Mouse (Mus musculus) heart, embryonic 16.5 days (tissue): ENCODE measurements around the gene Arhgap35. TPM values are rescaled to one million over a fixed set of nuclear protein-coding genes. Genes with fewer than 3 reads are reported as not detected.

Source experiments
- ATAC-seq: fragments of 200-750 bp; cut with Nextera tagmentation; replicated peaks from 2 replicates; pipeline ENCODE4 v1.8.0; 2017; ENCODE audit warnings: moderate number of reproducible peaks; ENCODE audit not compliant: insufficient read depth, low FRiP score; ENCODE audit errors: extremely low read depth
- H3K27ac ChIP-seq: fragments of 300-500 bp; sonication (generic); 2 replicates; pipeline ENCODE4 v1.5.1; 2014; ENCODE audit warnings: mild to moderate bottlenecking, low read length, control low read depth, moderate library complexity
- H3K27me3 ChIP-seq: fragments of 300-500 bp; sonication (generic); 2 replicates; pipeline ENCODE4 v1.6.1; 2014; ENCODE audit warnings: low read length, mixed read lengths; ENCODE audit not compliant: control insufficient read depth, insufficient read depth
- H3K36me3 ChIP-seq: fragments of 300-500 bp; sonication (generic); 2 replicates; pipeline ENCODE4 v1.6.1; 2014; ENCODE audit not compliant: control insufficient read depth, insufficient read depth
- H3K4me1 ChIP-seq: fragments of 300-500 bp; sonication (generic); 2 replicates; pipeline ENCODE4 v1.6.1; 2014; ENCODE audit warnings: low read length, mixed read lengths; ENCODE audit not compliant: control insufficient read depth, insufficient read depth
- H3K4me2 ChIP-seq: fragments of 300-500 bp; sonication (generic); 2 replicates; pipeline ENCODE4 v1.6.1; 2014; ENCODE audit warnings: low read depth, mild to moderate bottlenecking, control low read depth, low read length
- H3K4me3 ChIP-seq: fragments of 300-500 bp; sonication (generic); 2 replicates; pipeline ENCODE4 v1.5.1; 2014; ENCODE audit warnings: mild to moderate bottlenecking, control low read depth, low read length
- H3K9ac ChIP-seq: fragments of 300-500 bp; sonication (generic); 2 replicates; pipeline ENCODE4 v1.6.1; 2014; ENCODE audit warnings: low read length, control low read depth
- H3K9me3 ChIP-seq: fragments of 300-500 bp; sonication (generic); replicated peaks from 2 replicates; pipeline ENCODE4 v1.6.1; 2016; ENCODE audit warnings: low read length; ENCODE audit not compliant: control insufficient read depth
- WGBS: fragments of 180-500 bp; shearing (Covaris S2); extraction: QIAGEN DNeasy Blood & Tissue Kit; methylation state at CpG from one replicate; pipeline ENCODE4 v1.1.7; 2014; 5-methylcytosine and 5-hydroxymethylcytosine counted together
- polyA plus RNA-seq: library from polyadenylated mRNA; unstranded; fragments of >200 nt; fragmentation: Nextera tagmentation; extraction: Ambion mirVana; gene quantifications from 2 replicates; pipeline ENCODE4 v1.2.1, GENCODE M21; 2015

Arhgap35 gene
- polyA plus RNA-seq, 1 experiment from 2014 or later: 12.9 TPM

DNA sequence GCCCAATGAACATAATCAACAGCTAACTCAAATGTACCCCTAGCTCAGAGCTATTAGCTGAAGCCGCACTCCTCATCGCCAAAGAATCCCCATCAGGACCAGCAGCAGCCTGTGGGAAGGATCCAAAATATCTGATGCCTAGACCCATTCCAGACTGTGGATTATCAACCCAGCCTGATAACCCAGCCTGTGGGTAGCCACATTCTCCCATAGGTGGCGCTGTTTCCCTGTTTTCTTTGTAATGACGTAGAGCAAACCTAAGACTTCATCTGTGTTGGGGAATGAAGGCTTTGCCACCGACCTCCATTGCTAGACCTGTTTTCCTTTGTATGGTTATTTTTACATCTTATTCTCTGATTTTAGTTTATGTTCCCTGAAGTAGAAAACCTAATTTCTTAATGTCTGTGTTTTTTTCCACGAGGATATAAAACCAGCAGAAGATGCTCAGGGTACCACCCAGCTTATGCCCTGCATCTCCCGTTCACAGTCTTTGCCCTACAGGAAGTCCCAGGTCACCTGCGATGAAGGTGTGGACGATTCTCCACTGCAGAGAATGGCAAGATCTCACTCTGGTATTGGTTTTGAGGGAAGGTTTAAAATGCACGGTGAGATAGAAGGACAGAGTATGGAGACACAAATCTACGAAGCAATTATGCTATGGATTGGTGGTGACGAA is 13.4 kb upstream of the Arhgap35 start:
- Histone ChIP-seq H3K27me3 (no peaks in the 10 kb centered on the region), H3K9ac (no peak overlapping the region), H3K4me3 (no peak overlapping the region), H3K4me1 (no peaks in the 10 kb centered on the region), H3K36me3 (no peaks in the 10 kb centered on the region), H3K27ac (no peak overlapping the region), H3K9me3 (0 out of 2 replicates have a peak, but pooled peaks cover 3% of the 10 kb centered on the region), H3K4me2 (no peak overlapping the region)
- no peak; the same call in 1 of the 2 replicates for ATAC-seq
- WGBS: 31% methylated on average over 12 of the region's 12 CpGs

DNA sequence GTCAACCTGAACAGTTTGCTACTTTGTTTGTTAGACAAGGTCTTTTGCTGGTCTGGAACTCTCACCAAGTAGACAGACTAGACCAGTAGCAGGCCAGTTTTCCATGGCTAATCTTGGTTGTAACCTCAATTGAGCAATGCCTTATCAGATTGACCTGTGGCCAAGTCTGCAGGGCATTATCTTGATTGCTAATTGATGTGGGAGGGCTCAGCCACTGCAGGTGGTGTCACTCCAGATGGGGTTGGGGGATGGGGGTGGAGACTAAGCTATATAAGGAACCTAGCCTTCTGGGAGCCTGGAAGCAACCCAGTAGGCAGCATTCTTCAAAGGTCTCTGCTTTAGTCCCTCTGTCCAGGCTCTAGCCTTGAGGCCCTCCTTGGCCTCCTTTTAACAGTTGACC is 8.9 kb upstream of the Arhgap35 start:
- Histone ChIP-seq H3K9me3 (no peaks in the 10 kb centered on the region), H3K36me3 (no peaks in the 10 kb centered on the region), H3K4me2 (no peak overlapping the region), H3K9ac (no peak overlapping the region), H3K27me3 (no peaks in the 10 kb centered on the region), H3K4me1 (peaks cover 1% of the 10 kb centered on the region; the same call in 1 of the 2 replicates), H3K4me3 (no peak overlapping the region), H3K27ac (no peak overlapping the region)
- ATAC-seq: no peak

DNA sequence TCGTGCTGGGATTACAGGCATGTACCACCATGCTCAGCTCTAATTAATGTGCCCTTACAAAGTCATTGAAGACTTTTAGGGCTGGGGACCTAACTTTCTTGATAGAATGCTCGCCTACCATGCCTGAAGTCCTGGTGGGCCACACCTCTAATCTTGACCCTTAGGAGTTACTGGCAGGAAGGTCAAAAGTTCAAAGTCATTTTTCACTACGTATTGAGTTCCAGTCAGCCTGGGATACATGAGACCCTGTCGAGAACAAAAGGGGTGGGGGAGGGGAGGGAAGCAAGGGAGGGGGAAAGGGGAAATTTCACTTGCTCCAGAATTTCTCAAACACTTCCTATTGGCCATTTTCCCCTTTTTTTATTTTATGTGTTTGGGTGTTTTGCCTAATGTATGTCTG is 8.3 kb upstream of the Arhgap35 start:
- no peaks in the 10 kb centered on the region for H3K27me3 ChIP-seq
- no peak overlapping the region for H3K27ac ChIP-seq
- H3K4me3 ChIP-seq: no peak overlapping the region
- no peaks in the 10 kb centered on the region for H3K36me3 ChIP-seq
- H3K4me1 ChIP-seq: peaks cover 6% of the 10 kb centered on the region
- H3K4me2 ChIP-seq: no peak overlapping the region
- no peaks in the 10 kb centered on the region for H3K9me3 ChIP-seq
- no peak for ATAC-seq
- no peak overlapping the region for H3K9ac ChIP-seq
- WGBS: 52% methylated on average over 4 of the region's 4 CpGs

DNA sequence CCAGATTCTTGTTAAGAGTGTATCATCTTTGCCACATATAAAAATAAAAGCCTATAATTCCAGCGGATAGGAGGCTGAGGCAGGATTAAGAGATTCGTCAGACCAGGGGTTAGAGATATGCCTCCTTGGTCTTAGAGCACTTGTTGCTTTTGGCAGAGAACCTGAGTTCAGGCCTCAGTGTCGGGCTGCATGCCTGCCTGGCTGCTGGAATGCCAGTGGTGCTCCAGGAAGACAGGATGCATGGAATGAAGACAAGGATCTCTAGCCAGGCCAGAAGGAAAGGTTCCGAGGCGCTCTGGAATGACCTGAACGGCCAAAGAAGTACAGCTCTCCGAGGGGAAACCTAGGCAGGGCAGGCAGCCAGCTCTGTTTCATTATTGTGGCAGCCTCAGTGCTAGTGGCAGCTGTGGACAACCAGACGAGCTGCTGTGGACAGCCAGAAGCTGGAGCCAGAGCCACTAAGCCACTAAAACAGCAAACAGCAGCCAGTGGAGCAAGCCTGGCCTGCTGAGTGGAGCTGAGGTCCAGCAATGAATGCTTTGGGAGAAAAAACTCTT is 6.4 kb upstream of the Arhgap35 start:
- H3K27me3 ChIP-seq: no peaks in the 10 kb centered on the region
- H3K4me2 ChIP-seq: no peak overlapping the region
- 37% methylated on average over 8 of the region's 8 CpGs for WGBS
- H3K9ac ChIP-seq: no peak overlapping the region
- no peak overlapping the region for H3K4me3 ChIP-seq
- H3K36me3 ChIP-seq: no peaks in the 10 kb centered on the region
- ATAC-seq: no peak
- peaks cover 13% of the 10 kb centered on the region for H3K4me1 ChIP-seq
- H3K27ac ChIP-seq: 0 out of 2 replicates have a peak overlapping the region, but pooled peaks have one; percentile 0
- H3K9me3 ChIP-seq: no peaks in the 10 kb centered on the region

DNA sequence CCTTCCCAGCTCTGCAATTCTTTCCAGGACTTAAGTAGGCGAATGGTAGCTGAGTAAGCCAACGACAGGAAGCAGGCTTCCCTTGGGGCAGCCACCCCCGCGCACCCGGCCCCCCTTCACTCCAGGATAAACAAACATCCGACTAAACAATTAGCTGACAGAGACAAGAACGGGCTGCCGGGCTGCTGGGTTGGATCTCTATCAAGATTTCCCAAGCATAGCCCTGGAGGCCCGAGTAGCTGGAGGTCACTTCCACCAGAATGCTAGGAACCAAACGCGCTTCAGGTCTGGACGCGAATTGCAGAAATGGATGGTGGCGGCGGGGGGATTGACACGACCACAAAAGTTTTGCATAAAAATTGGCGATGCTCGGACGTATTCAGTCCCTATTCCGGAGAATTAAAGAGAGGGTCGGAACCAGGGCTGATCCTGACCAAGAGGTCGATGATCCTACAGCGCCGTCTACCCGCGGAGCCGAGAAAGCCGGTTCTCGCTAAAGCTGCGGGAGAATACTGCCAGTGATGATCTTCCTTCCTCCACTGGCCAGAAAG is 3.9 kb upstream of the Arhgap35 start:
- no peak for ATAC-seq
- 2% methylated on average over 30 of the region's 30 CpGs for WGBS
- no peaks in the 10 kb centered on the region for H3K9me3 ChIP-seq
- peaks cover 18% of the 10 kb centered on the region for H3K4me1 ChIP-seq
- H3K4me3 ChIP-seq: peak overlapping the region; percentile 37
- H3K27ac ChIP-seq: peak overlapping the region; percentile 76
- no peaks in the 10 kb centered on the region for H3K27me3 ChIP-seq
- peak overlapping the region; percentile 58 for H3K4me2 ChIP-seq
- no peaks in the 10 kb centered on the region for H3K36me3 ChIP-seq
- H3K9ac ChIP-seq: peak overlapping the region; percentile 32; the same call in 1 of the 2 replicates

DNA sequence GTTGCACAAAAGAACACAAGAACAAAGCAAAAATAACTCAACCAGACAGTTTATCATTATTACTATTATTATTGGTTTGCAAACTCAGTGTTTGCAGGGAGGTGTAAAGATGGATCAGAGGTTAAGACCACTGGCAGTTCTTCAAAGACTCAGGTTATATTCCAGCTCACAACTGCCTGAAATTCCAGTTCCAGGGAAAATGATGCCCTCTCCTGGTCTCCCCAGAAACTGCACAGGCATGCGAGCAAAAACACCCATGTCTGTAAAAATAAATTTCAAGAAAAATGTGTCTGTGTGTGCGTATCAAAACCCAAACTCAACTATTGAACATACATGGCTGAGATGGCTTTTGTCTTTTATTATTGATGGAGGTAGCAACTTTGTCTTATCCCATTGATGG is 2.3 kb upstream of the Arhgap35 start:
- no peak for ATAC-seq
- no peak overlapping the region for H3K4me3 ChIP-seq
- H3K36me3 ChIP-seq: no peaks in the 10 kb centered on the region
- WGBS: 21% methylated on average over 2 of the region's 2 CpGs
- H3K27me3 ChIP-seq: no peaks in the 10 kb centered on the region
- H3K4me2 ChIP-seq: no peak overlapping the region
- H3K9ac ChIP-seq: no peak overlapping the region
- H3K27ac ChIP-seq: no peak overlapping the region
- no peaks in the 10 kb centered on the region for H3K9me3 ChIP-seq
- H3K4me1 ChIP-seq: peaks cover 32% of the 10 kb centered on the region

DNA sequence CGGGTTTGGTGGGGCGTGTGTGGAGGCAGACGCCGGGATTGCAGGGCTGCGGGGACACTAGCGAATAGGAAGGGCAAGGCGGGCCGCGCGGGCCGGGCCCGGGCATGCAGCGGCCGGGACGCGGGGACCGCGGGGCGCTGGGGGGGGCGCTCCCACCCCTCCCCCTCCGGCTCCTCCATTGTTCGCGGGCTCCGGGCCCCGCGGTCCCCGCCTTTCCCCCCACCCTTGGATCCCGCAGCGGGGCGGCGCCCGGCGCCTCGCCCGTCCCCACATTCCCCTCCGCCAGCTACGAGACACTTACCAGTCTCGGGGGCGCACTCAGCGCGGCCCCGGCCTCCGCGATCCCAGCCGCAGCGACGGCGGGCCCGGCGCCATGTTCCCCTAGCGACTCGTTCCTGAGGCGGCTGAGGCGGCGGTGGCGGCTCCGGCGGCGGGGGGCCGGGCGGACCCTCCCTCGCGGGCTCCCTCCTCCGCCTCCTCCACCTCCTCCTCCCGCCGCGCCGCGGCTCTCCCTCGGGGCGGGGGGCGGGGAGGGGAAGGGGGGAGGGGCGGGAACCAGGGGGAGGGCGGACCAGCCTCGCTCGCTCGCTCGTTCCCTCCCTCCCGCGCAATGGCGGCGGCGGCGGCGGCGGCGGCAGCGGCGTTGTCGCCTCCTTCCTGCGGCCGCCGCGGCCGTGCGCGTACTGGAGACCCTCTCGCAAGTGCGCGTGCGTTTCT is 464 bp downstream of the Arhgap35 start:
- H3K27ac ChIP-seq: peak overlapping the region; percentile 100
- H3K36me3 ChIP-seq: no peaks in the 10 kb centered on the region
- WGBS: under 1% methylated on average over 88 of the region's 101 CpGs
- no peaks in the 10 kb centered on the region for H3K9me3 ChIP-seq
- H3K4me1 ChIP-seq: peaks cover 53% of the 10 kb centered on the region
- H3K27me3 ChIP-seq: no peaks in the 10 kb centered on the region
- ATAC-seq: peak; percentile 64
- peak overlapping the region; percentile 87 for H3K4me3 ChIP-seq
- H3K4me2 ChIP-seq: peak overlapping the region; percentile 74
- peak overlapping the region; percentile 97 for H3K9ac ChIP-seq

DNA sequence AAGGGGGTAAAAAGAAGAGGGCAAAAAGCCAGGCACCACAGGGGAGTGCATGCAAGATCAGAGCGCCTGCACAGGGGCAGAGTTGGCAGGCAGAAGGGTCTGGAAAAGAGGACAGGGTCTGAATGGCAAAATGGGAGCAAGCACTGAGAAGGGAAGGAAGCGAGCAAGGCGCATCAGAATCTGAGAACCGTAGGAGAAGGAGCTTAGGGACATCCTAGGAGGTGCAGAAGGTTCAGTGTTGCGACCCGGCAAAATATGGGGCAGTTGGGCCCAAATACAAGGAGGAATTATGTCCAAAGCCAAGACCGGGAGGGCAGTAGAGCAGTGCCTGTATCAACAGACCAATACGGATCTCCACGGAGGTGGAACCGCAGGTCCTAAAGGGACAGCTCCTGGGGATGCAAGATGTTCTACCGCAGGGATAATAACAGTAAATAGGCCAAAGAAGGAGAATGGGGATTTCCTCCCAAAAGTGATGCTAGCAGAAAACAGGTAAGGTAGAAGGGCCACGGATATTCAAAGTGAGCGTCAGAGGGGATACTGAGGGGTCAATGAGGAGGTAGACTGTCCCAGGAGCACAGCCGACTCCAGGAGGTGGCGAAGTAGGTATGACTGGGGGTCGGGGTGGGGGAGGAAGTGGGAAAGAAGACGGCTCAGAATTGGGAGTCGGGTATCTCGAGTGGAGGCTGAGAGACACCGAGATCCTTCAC is 1.2 kb downstream of the Arhgap35 start:
- ATAC-seq: no peak
- Histone ChIP-seq H3K27ac (peak overlapping the region; percentile 100), H3K4me1 (peaks cover 54% of the 10 kb centered on the region), H3K4me3 (peak overlapping the region; percentile 87), H3K9ac (peak overlapping the region; percentile 97), H3K27me3 (no peaks in the 10 kb centered on the region), H3K9me3 (no peaks in the 10 kb centered on the region), H3K36me3 (no peaks in the 10 kb centered on the region), H3K4me2 (peak overlapping the region; percentile 74)
- 2% methylated on average over 20 of the region's 20 CpGs for WGBS
